43 mouse cellular contexts compared by ENCODE assay signal in the genomic region with DNA sequence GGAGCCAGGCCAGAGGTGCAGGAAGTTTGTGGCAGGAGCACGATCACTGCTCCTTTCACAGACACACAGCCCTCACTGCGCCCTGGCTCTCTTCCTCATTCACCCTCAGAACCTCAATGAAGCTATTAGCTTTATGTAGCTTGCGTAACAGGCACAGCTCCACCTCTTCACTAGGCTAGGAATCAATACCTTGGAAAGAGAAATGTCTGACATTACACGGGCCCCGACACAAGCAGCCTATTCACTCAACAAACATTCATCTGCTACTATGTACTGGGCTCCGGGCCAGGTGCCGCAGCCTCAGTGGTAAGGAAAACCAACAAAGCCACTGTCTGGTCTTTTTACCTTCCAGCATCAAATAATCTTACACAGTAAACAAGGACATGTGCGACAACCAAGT. TPM values are rescaled to one million over a fixed set of nuclear protein-coding genes. Genes with fewer than 3 reads are reported as not detected.
DNase-seq lines count a peak whose midpoint lies in the region; ATAC-seq and TF ChIP-seq lines count a peak whose summit lies in the region.
"Had no signal": no experiment of that assay in that cellular context is flagged by ENCODE, and none has a peak within 500 bp of the region (broad histone marks: within the 10 kb centered on the region; RNA-seq: fewer than 3 reads in every experiment).

No protein-coding gene starts in this region.

- H3K36me3 ChIP-seq in liver, adult 2 months (ENCODE audit: control insufficient read depth, insufficient read depth, low read length) = 0 out of 2 replicates have a peak, but pooled peaks cover 2% of the 10 kb centered on the region
- H3K36me3 ChIP-seq in liver, embryonic 13.5 days = peaks cover 98% of the 10 kb centered on the region

- DNase-seq in liver, adult 2 months (ENCODE audit: extremely low read depth, low read depth, low spot score) = peak; percentile 53
- DNase-seq in liver = no peak
- no peak for DNase-seq in liver, embryonic 13.5 days
- no peak for DNase-seq in embryo, embryonic 11 days
- DNase-seq in embryo, embryonic 10.5 days (ENCODE audit: low spot score) = no peak
- no peak for DNase-seq in gastrocnemius, postnatal 25 days
- DNase-seq: adrenal gland, adult 8-10 months; cerebellum, adult 2 months; cerebellum, postnatal 14 days; gastrocnemius, adult 2 months; heart, postnatal 36 days; kidney, adult 11 months; kidney, postnatal 25 days; lung, embryonic 14.5 days; lung, postnatal 14 days; right cerebral cortex, adult 18-20 months; spleen, adult 18-20 months; thymus, postnatal 4 days had no signal

- no peak for TF ChIP-seq POLR2A in liver, adult 2 months (IDR thresholded peaks at IDR 0.05; ENCODE audit: extremely low read depth, insufficient read depth, low read length)

- 27% methylated on average over 8 of the region's 8 CpGs for WGBS in liver, adult 2 months
- 83% methylated on average over 8 of the region's 8 CpGs for WGBS in liver, embryonic 13.5 days (ENCODE audit: insufficient replicate concordance)

- no peak overlapping the region for H3K4me3 ChIP-seq in liver, adult 2 months (ENCODE audit: insufficient read depth, low read depth, low read length)
- no peak overlapping the region for H3K4me3 ChIP-seq in liver, embryonic 13.5 days (replicated peaks)
- H3K4me3 ChIP-seq: forebrain, embryonic 15.5 days; gastrocnemius, adult 2 months; heart, embryonic 10.5 days; hindbrain, embryonic 12.5 days; left cerebral cortex, adult 2 months; limb, embryonic 13.5 days; megakaryocyte, embryonic 14.5 days; midbrain, embryonic 12.5 days; myocyte; neural tube, embryonic 12.5 days had no signal

- no peaks in the 10 kb centered on the region for H3K27me3 ChIP-seq in liver, adult 2 months (ENCODE audit: control insufficient read depth, insufficient read depth, low read length)
- no peaks in the 10 kb centered on the region for H3K27me3 ChIP-seq in liver, embryonic 13.5 days
- H3K27me3 ChIP-seq: forebrain, embryonic 15.5 days; hindbrain, embryonic 12.5 days; limb, embryonic 13.5 days; megakaryocyte, embryonic 14.5 days; midbrain, embryonic 12.5 days; neural tube, embryonic 12.5 days had no signal

- H3K79me2 ChIP-seq in liver, adult 2 months (ENCODE audit: control insufficient read depth, insufficient read depth, low read length) = no peaks in the 10 kb centered on the region; the same call in 1 of the 2 replicates

- H3K9ac ChIP-seq in liver, adult 2 months (ENCODE audit: low read depth, low read length) = no peak overlapping the region
- no peak overlapping the region for H3K9ac ChIP-seq in liver, embryonic 13.5 days
- H3K9ac ChIP-seq: forebrain, embryonic 15.5 days; hindbrain, embryonic 12.5 days; limb, embryonic 13.5 days; lung, embryonic 14.5 days; midbrain, embryonic 12.5 days; neural tube, embryonic 12.5 days had no signal

- ATAC-seq in granulocyte monocyte progenitor cell, adult 5-6 weeks (replicated peaks; ENCODE audit: poor library complexity, severe bottlenecking) = 0 out of 2 replicates have a peak, but pooled peaks have one; percentile 26
- ATAC-seq in liver, embryonic 13.5 days (ENCODE audit: low read depth) = peak; percentile 52
- ATAC-seq: activated CD4-positive, CD25-positive, alpha-beta regulatory T cell, adult 4 months; CD4-positive, CD25-positive, alpha-beta regulatory T cell, adult 4 months; forebrain, embryonic 15.5 days; hindbrain, postnatal 0 days had no signal

- no peak overlapping the region for H3K27ac ChIP-seq in liver, adult 2 months (replicated peaks; ENCODE audit: insufficient read depth, low read depth, low read length)
- H3K27ac ChIP-seq in liver, embryonic 13.5 days = no peak overlapping the region
- H3K27ac ChIP-seq: forebrain, embryonic 15.5 days; gastrocnemius, adult 2 months; heart, embryonic 10.5 days; hindbrain, embryonic 12.5 days; hindbrain, postnatal 0 days; left cerebral cortex, adult 2 months; limb, embryonic 13.5 days; midbrain, embryonic 12.5 days; neural tube, embryonic 12.5 days had no signal

- TF ChIP-seq CTCF in liver, adult 2 months (IDR thresholded peaks at IDR 0.05; ENCODE audit: low read depth, low read length) = no peak

- H3K4me2 ChIP-seq in liver, embryonic 13.5 days = no peak overlapping the region
- H3K4me2 ChIP-seq: forebrain, embryonic 15.5 days; hindbrain, embryonic 12.5 days; limb, embryonic 13.5 days; lung, embryonic 14.5 days; midbrain, embryonic 12.5 days; neural tube, embryonic 12.5 days had no signal

- peaks cover 3% of the 10 kb centered on the region for H3K4me1 ChIP-seq in liver, adult 2 months (ENCODE audit: control insufficient read depth, insufficient read depth, low read length)
- H3K4me1 ChIP-seq in liver, embryonic 13.5 days (replicated peaks) = peaks cover 11% of the 10 kb centered on the region
- H3K4me1 ChIP-seq: forebrain, embryonic 15.5 days; heart, embryonic 10.5 days; hindbrain, embryonic 12.5 days; limb, embryonic 13.5 days; midbrain, embryonic 12.5 days; neural tube, embryonic 12.5 days had no signal

- H3K9me3 ChIP-seq in liver, embryonic 13.5 days (replicated peaks) = no peaks in the 10 kb centered on the region
- H3K9me3 ChIP-seq: forebrain, embryonic 15.5 days; heart, embryonic 10.5 days; hindbrain, embryonic 12.5 days; limb, embryonic 13.5 days; megakaryocyte, embryonic 14.5 days; midbrain, embryonic 12.5 days; neural tube, embryonic 12.5 days had no signal

RNA-seq across cellular contexts. Expression of a gene that starts 12.6 kb away (rescaled TPM):
- 1.9 and 2.4 TPM in 2 replicates for total RNA-seq in liver, adult 2 months (2014; rRNA removed)
- polyA plus RNA-seq in liver, adult 2 months (2012; rRNA removed) = 0.76 and 1.4 TPM in 2 replicates
- total RNA-seq in granulocyte monocyte progenitor cell, adult 5-6 weeks (2014; fragmentation: Nextera tagmentation) = 143 and 171 TPM in 2 replicates
- total RNA-seq in granulocyte monocyte progenitor cell, adult 5-6 weeks (2017) = 99.8 and 115 TPM in 2 replicates
- polyA plus RNA-seq in liver, embryonic 13.5 days (2015; fragmentation: Nextera tagmentation; extraction: Ambion mirVana) = 100 and 108 TPM in 2 replicates
- total RNA-seq in gastrocnemius, postnatal 25 days (2021) = 1 to 10 TPM; 4.5 to 4.7 TPM

RNA-seq across cellular contexts. Expression of a gene that starts 39.4 kb away (rescaled TPM):
- total RNA-seq in liver, adult 2 months (2014; rRNA removed) = not detected in 2 replicates
- not detected in 2 replicates for polyA plus RNA-seq in liver, adult 2 months (2012; rRNA removed)
- total RNA-seq in granulocyte monocyte progenitor cell, adult 5-6 weeks (2014; fragmentation: Nextera tagmentation) = not detected in 2 replicates
- not detected in 2 replicates for total RNA-seq in granulocyte monocyte progenitor cell, adult 5-6 weeks (2017)
- not detected in 2 replicates for polyA plus RNA-seq in liver, embryonic 13.5 days (2015; fragmentation: Nextera tagmentation; extraction: Ambion mirVana)
- total RNA-seq in gastrocnemius, postnatal 25 days (2021) = not detected
- total RNA-seq: adrenal gland, adult 8-10 months; adrenal gland, postnatal 4 days; gastrocnemius, adult 2 months; heart, postnatal 36 days; hindbrain, postnatal 0 days; layer of hippocampus, adult 18-20 months; layer of hippocampus, postnatal 10 days; left cerebral cortex, adult 2 months; left cerebral cortex, postnatal 36 days; midbrain, postnatal 0 days had no signal
- polyA plus RNA-seq: activated CD4-positive, CD25-positive, alpha-beta regulatory T cell, adult 4 months; CD4-positive, CD25-positive, alpha-beta regulatory T cell, adult 4 months; cerebellum, adult 2 months; cortical plate, adult 2 months; embryonic facial prominence, embryonic 11.5 days; forebrain, embryonic 15.5 days; gonadal fat pad, adult 2 months; heart, embryonic 10.5 days; heart, embryonic 16.5 days; hindbrain, embryonic 12.5 days; hindbrain, postnatal 0 days; kidney, embryonic 14.5 days; limb, embryonic 13.5 days; lung, embryonic 14.5 days; midbrain, embryonic 12.5 days; midbrain, postnatal 0 days; myocyte; neural tube, embryonic 12.5 days; testis, adult 2 months; thymus, postnatal 0 days had no signal

Comparison
In these comparisons a context has a peak if more than half of its experiments do, and no peak if none do; other contexts are left out.
1. RNA of a gene that starts 12.6 kb away (total RNA-seq): 99.8 to 171 TPM in granulocyte monocyte progenitor cell, adult 5-6 weeks; 4.5 to 4.7 TPM in gastrocnemius, postnatal 25 days and 1.9 to 2.4 TPM in liver, adult 2 months; every median in the first group is over 10 times any median in the second.